Mouse (Mus musculus) limb, embryonic 10.5 days (tissue): ENCODE results near the gene Gm17545. TPM values are rescaled to one million over a fixed set of nuclear protein-coding genes. Genes with fewer than 3 reads are reported as not detected.

ENCODE experiments used
- polyA plus RNA-seq: library from polyadenylated mRNA; unstranded; fragments of >200 nt; fragmentation: Nextera tagmentation; extraction: Ambion mirVana; gene quantifications from 2 replicates; pipeline ENCODE4 v1.2.1, GENCODE M21; 2016

Gene Gm17545
- polyA plus RNA-seq, 1 experiment from 2014 or later, result not detected

Other genes with a start within 250 kb of the Gm17545 start
- 10.3 and 12.7 TPM in 2 replicates for gene Zfp809, start 228.6 kb upstream of the Gm17545 start, polyA plus RNA-seq
- 8.7 and 9.5 TPM in 2 replicates for gene Zfp599, start 194.4 kb upstream of the Gm17545 start, polyA plus RNA-seq
- gene Zfp810, start 146.6 kb upstream of the Gm17545 start, polyA plus RNA-seq, result 23.3 and 36.1 TPM in 2 replicates
- 41.7 and 48.6 TPM in 2 replicates for gene Anln, start 65.1 kb upstream of the Gm17545 start, polyA plus RNA-seq
- gene 9530077C05Rik, start 42.8 kb upstream of the Gm17545 start, polyA plus RNA-seq, result 6.5 TPM in 2 replicates
- 52.8 and 52.9 TPM in 2 replicates for gene Rp9, start 15.5 kb downstream of the Gm17545 start, polyA plus RNA-seq
- 11.2 and 13.5 TPM in 2 replicates for gene Bbs9, start 21.4 kb downstream of the Gm17545 start, polyA plus RNA-seq